Mouse (Mus musculus) ES-Bruce4 (cell line): ENCODE measurements around the gene Wwp2. TPM values are rescaled to one million over a fixed set of nuclear protein-coding genes. Genes with fewer than 3 reads are reported as not detected.

ENCODE experiments used
- H3K27ac ChIP-seq: 2 replicates; pipeline ENCODE4 v1.5.1; 2012; ENCODE audit warnings: low read length, inconsistent platforms; ENCODE audit not compliant: insufficient read depth
- H3K27me3 ChIP-seq: 2 replicates; pipeline ENCODE4 v1.6.1; 2012; ENCODE audit warnings: mild to moderate bottlenecking, low read length, inconsistent platforms; ENCODE audit not compliant: control insufficient read depth, poor library complexity, insufficient read depth, severe bottlenecking
- H3K36me3 ChIP-seq: 2 replicates; pipeline ENCODE4 v1.6.1; 2012; ENCODE audit warnings: inconsistent platforms, mild to moderate bottlenecking, low read length, moderate library complexity; ENCODE audit not compliant: control insufficient read depth, poor library complexity, insufficient read depth, severe bottlenecking
- H3K4me1 ChIP-seq: one replicate; pipeline ENCODE4 v1.8.1; 2011; ENCODE audit warnings: low read length; ENCODE audit not compliant: control insufficient read depth, insufficient read depth
- H3K4me3 ChIP-seq: 2 replicates; pipeline ENCODE4 v1.5.1; 2011; ENCODE audit warnings: low read depth, mild to moderate bottlenecking, low read length
- H3K9ac ChIP-seq: 2 replicates; pipeline ENCODE4 v1.6.1; 2012; ENCODE audit warnings: low read depth, mild to moderate bottlenecking, inconsistent platforms; ENCODE audit not compliant: poor library complexity, severe bottlenecking
- H3K9me3 ChIP-seq: replicated peaks from 2 replicates; pipeline ENCODE4 v1.6.1; 2012; ENCODE audit warnings: mild to moderate bottlenecking, low read length, inconsistent platforms; ENCODE audit not compliant: control insufficient read depth, poor library complexity, insufficient read depth, severe bottlenecking
- CTCF ChIP-seq: IDR thresholded peaks from one replicate; pipeline ENCODE4 v1.8.1; 2011; ENCODE audit warnings: low read depth, low read length
- EP300 ChIP-seq: IDR thresholded peaks from 2 replicates; pipeline ENCODE4 v1.6.1; 2011; ENCODE audit warnings: low read depth, low read length; ENCODE audit not compliant: insufficient read depth
- POLR2A ChIP-seq: IDR thresholded peaks from one replicate; pipeline ENCODE4 v1.8.1; 2011; ENCODE audit warnings: low read length; ENCODE audit not compliant: insufficient read depth
- polyA plus RNA-seq: library from polyadenylated mRNA; stranded (reverse); fragments of >200 nt; gene quantifications from 2 replicates; pipeline ENCODE4 v1.2.4, GENCODE M21; 2011; ENCODE audit warnings: low read depth; ENCODE audit not compliant: missing spikeins, insufficient read depth, insufficient read length

Wwp2 gene
- polyA plus RNA-seq, 1 experiment: 48.7 TPM

GRCm38 (mm10) chr8:107599691-107600090 lies 163.5 kb downstream of the Wwp2 start:
- Histone ChIP-seq H3K9me3 (peaks cover 3% of the 10 kb centered on the region; the same call in 1 of the 2 replicates), H3K27me3 (no peaks in the 10 kb centered on the region), H3K9ac (no peak overlapping the region), H3K4me3 (no peak overlapping the region), H3K27ac (no peak overlapping the region), H3K36me3 (no peaks in the 10 kb centered on the region), H3K4me1 (no peaks in the 10 kb centered on the region)
- TF ChIP-seq EP300: 0 out of 2 replicates have a peak, but pooled peaks have one; percentile 44
- no peak for TF ChIP-seq POLR2A

GRCm38 (mm10) chr8:107603026-107603425 lies 166.9 kb downstream of the Wwp2 start:
- Histone ChIP-seq H3K27ac (no peak overlapping the region), H3K9me3 (no peaks in the 10 kb centered on the region), H3K4me1 (no peaks in the 10 kb centered on the region), H3K36me3 (no peaks in the 10 kb centered on the region), H3K9ac (no peak overlapping the region), H3K4me3 (no peak overlapping the region), H3K27me3 (no peaks in the 10 kb centered on the region)
- TF ChIP-seq CTCF (peak; percentile 67), EP300 (no peak)

Other genes with a start within 250 kb of the Wwp2 start
- 53.6 and 65.0 TPM in 2 replicates for gene Nfat5, start 142.9 kb upstream of the Wwp2 start, polyA plus RNA-seq
- 20.2 and 20.5 TPM in 2 replicates for gene Nqo1, start 33.2 kb upstream of the Wwp2 start, polyA plus RNA-seq
- gene Nob1, start 11.3 kb upstream of the Wwp2 start, polyA plus RNA-seq: 61.3 and 68.4 TPM in 2 replicates
- gene Psmd7, start 152.1 kb downstream of the Wwp2 start, polyA plus RNA-seq: 183 and 195 TPM in 2 replicates